Mouse (Mus musculus) Patski (cell line): ENCODE data around the gene Wdfy3. TPM values are rescaled to one million over a fixed set of nuclear protein-coding genes. Genes with fewer than 3 reads are reported as not detected.
"Not testable (repeated sequence)": the region's sequence is repeated elsewhere in the genome, so short reads cannot be mapped to it uniquely, and the experiment has no call there.

Experiments used
- ATAC-seq: fragments of 100-300 bp; one replicate; pipeline ENCODE4 v1.8.0; 2021
- CTCF ChIA-PET: fragments of 350-600 bp; sonication (Branson Sonifier 250); formaldehyde crosslinking; loops from one replicate; lab custom pipeline; 2022; ENCODE audit warnings: inconsistent platforms; lab: Charles Lee
- POLR2A ChIA-PET: fragments of 350-600 bp; sonication (Branson Sonifier 250); formaldehyde crosslinking; loops from one replicate; lab custom pipeline; 2022; ENCODE audit warnings: antibody characterized with exemption, inconsistent platforms; lab: Charles Lee
- DNase-seq: peaks from one replicate; pipeline ENCODE4 v3.0.0-alpha.2; 2011; ENCODE audit warnings: low read depth, low spot score
- H3K27me3 ChIP-seq: fragments of 371-371 bp; one replicate; pipeline ENCODE4 v1.5.1; 2021
- CTCF ChIP-seq: fragments of 100-300 bp; IDR thresholded peaks from one replicate; pipeline ENCODE4 v1.5.1; 2021
- in situ Hi-C: fragments of 300-500 bp; cut with MboI; formaldehyde crosslinking; loops from 3 replicates; pipeline ENCODE4 v1.11.1; 2018; ENCODE audit warnings: low pct_unique_long_range_greater_than_20kb, mixed read lengths
- polyA plus RNA-seq: library from polyadenylated mRNA; unstranded; gene quantifications from one replicate; pipeline ENCODE4 v1.2.3, GENCODE M21; 2021

Gene Wdfy3
- polyA plus RNA-seq, 1 experiment from 2014 or later: 61.1 TPM

DNA sequence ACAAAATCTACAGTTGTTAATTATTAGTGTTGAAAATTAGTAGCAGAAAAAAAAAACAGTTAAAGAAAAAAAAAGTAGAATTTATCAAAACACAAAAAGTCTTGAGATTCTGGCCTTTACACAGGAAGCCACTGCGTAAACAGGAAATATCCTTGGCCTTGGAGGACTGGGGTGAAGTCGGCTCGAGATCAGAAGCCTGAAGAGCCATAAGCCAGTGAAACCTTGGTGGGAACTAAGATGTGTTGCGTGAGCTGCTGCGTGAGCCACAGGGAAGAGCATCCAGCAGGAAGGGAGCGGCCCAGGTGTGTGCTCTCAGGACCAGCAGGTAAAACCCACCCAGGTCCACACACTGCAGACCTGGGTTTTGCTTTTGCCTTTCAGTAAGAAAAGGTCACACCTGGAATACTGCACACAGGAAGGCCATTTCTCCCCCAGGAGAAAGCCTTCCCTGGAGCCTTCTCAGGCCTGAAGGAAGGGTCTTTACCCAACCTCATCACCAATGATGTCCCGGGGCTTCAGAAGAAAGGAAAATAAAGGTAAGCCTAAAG lies 79.3 kb downstream of the Wdfy3 start:
- TF ChIP-seq CTCF: no peak
- in situ Hi-C loops: loop anchor here (5.0 kb wide), 1 partner anchor 82 kb away; no protein-coding TSS in a partner anchor
- DNase-seq (no peak), ATAC-seq (no peak)
- ChIA-PET POLR2A (no interaction called here), CTCF (no interaction called here)
- no peaks in the 10 kb centered on the region for H3K27me3 ChIP-seq

DNA sequence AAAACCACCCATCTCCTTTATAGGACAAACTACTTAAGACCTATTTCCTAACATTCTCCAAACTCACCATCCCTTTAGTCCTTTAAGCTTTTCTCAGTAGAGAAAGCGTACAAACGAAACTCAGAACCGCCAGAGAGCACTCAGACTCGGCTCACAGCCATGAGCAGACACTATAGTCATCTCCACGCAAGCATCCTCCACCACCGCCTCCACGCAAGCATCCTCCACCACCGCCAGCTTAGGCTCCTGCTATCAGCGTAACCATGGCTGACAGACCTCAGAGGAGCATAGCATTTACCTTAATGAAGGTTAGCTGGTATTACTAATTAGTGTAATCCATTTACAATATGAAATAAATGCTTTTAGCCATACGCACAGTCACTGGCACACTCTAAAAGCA lies 81.2 kb downstream of the Wdfy3 start:
- no peaks in the 10 kb centered on the region for H3K27me3 ChIP-seq
- ATAC-seq: no peak
- CTCF ChIA-PET: interaction anchor here (1.3 kb wide), 1 partner anchor 56 kb away, joined by 3 read pairs; no protein-coding TSS in a partner anchor
- DNase-seq: no peak
- TF ChIP-seq CTCF: no peak
- POLR2A ChIA-PET: no interaction called here
- in situ Hi-C loops: no loop called here

GRCm38 (mm10) chr5:101986694-101987093 lies 83.0 kb downstream of the Wdfy3 start:
- in situ Hi-C loops: no loop called here
- H3K27me3 ChIP-seq: no peaks in the 10 kb centered on the region
- ChIA-PET CTCF (no interaction called here), POLR2A (no interaction called here)
- no peak for TF ChIP-seq CTCF
- DNase-seq: no peak
- ATAC-seq: no peak

GRCm38 (mm10) chr5:101982239-101982638 lies 87.5 kb downstream of the Wdfy3 start:
- H3K27me3 ChIP-seq: no peaks in the 10 kb centered on the region
- no peak for TF ChIP-seq CTCF
- CTCF ChIA-PET: no interaction called here
- no peak for DNase-seq
- in situ Hi-C loops: no loop called here
- POLR2A ChIA-PET: no interaction called here
- ATAC-seq: no peak

DNA sequence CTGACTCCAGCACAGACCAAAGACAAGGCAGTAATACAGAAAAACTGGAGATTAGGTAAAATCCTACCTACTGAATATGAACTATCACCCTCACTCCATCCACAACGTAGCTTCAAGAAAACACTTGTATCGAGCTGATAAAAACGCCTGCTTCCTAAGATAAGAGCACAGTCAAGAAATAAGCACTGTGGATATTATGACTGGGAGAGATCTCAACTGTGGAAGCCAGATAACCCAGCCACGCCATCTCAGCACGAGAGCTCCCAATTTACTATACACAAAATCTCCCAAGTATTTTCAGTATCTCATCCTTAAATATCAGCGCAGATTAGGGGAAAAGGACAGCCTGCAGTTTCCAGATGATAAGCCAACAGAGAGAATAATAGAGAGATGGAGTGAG lies 90.1 kb downstream of the Wdfy3 start:
- POLR2A ChIA-PET: no interaction called here
- in situ Hi-C loops: no loop called here
- CTCF ChIA-PET: interaction anchor here (0.9 kb wide), 1 partner anchor 94 kb away, joined by 3 read pairs; no protein-coding TSS in a partner anchor
- H3K27me3 ChIP-seq: no peaks in the 10 kb centered on the region
- TF ChIP-seq CTCF: no peak
- ATAC-seq (no peak), DNase-seq (no peak)

DNA sequence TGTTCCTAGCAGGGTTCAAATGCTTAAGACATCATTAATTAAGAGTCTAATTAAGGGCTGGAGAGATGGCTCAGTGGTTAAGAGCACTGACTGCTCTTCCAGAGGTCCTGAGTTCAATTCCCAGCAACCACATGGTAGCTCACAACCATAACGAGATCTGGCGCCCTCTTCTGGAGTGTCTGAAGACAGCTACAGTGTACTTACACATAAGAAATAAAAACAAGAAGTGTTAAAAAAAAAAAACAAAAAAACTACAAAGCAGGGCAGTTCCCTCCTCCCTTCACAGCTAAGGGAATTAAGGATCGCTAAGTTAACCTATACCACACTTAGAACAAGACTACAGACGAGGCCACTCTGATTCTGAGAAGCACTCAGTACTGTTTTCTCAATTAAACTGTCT lies 97.1 kb downstream of the Wdfy3 start:
- CTCF ChIA-PET, H3K27me3 ChIP-seq, ATAC-seq, DNase-seq, in situ Hi-C loops: not testable (repeated sequence)
- POLR2A ChIA-PET: interaction anchor here (0.6 kb wide), 1 partner anchor 42 kb away, joined by 4 read pairs; no protein-coding TSS in a partner anchor
- TF ChIP-seq CTCF: peak; percentile 54

GRCm38 (mm10) chr5:101968153-101968851 lies 101.4 kb downstream of the Wdfy3 start:
- ATAC-seq (no peak), DNase-seq (no peak)
- no peak for TF ChIP-seq CTCF
- ChIA-PET CTCF (interaction anchor here (1.3 kb wide), 1 partner anchor 106 kb away, joined by 3 read pairs; no protein-coding TSS in a partner anchor), POLR2A (no interaction called here)
- in situ Hi-C loops: no loop called here
- H3K27me3 ChIP-seq: no peaks in the 10 kb centered on the region

DNA sequence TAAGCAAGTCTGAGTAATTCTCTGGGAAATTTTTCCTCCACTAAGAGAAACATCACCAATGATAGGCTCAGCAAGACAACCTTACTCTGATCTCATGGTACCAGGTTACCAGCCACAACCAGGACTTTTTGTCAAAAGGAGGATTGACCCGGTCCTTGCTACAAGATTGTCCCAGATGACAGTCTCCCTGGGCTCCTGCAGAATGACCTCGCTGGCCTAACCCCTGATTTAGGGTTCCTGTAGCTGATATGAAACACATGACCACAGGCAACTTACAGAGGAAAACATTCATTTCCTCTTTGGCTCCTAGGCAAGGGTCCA lies 101.9 kb downstream of the Wdfy3 start:
- TF ChIP-seq CTCF: no peak
- ChIA-PET CTCF (interaction anchor here (1.3 kb wide), 1 partner anchor 106 kb away, joined by 3 read pairs; no protein-coding TSS in a partner anchor), POLR2A (no interaction called here)
- ATAC-seq (no peak), DNase-seq (no peak)
- in situ Hi-C loops: no loop called here
- no peaks in the 10 kb centered on the region for H3K27me3 ChIP-seq

DNA sequence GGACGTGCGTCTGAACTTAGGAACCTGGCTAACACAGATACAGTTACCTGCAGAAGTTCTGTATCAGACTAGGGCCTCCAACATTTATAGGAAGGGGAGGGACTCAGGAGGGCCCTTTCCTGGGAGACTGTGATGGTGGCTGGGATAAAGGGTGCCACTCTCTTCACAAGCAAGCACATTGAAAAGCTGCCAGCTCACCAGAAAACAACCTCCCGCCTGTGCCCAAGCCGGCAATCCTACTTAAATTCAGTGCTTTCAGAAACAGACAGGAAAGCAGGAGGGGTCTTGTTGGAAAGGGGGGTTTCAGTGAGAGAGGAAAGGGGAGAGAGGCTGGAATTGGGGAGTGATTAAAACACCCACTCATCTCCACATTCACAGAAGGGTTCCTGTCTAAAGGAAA lies 106.9 kb downstream of the Wdfy3 start:
- ChIA-PET POLR2A (interaction anchor here (0.5 kb wide), 1 partner anchor 111 kb away, joined by 3 read pairs; no protein-coding TSS in a partner anchor), CTCF (no interaction called here)
- DNase-seq (no peak), ATAC-seq (no peak)
- TF ChIP-seq CTCF: no peak
- no peaks in the 10 kb centered on the region for H3K27me3 ChIP-seq
- in situ Hi-C loops: no loop called here

GRCm38 (mm10) chr5:101959369-101959768 lies 110.4 kb downstream of the Wdfy3 start:
- in situ Hi-C loops: no loop called here
- H3K27me3 ChIP-seq: no peaks in the 10 kb centered on the region
- CTCF ChIA-PET: interaction anchor here (0.6 to 1.3 kb wide), 2 partner anchors 16 to 114 kb away, joined by 3 to 4 read pairs; no protein-coding TSS in a partner anchor
- ATAC-seq (no peak), DNase-seq (no peak)
- no peak for TF ChIP-seq CTCF
- POLR2A ChIA-PET: no interaction called here

DNA sequence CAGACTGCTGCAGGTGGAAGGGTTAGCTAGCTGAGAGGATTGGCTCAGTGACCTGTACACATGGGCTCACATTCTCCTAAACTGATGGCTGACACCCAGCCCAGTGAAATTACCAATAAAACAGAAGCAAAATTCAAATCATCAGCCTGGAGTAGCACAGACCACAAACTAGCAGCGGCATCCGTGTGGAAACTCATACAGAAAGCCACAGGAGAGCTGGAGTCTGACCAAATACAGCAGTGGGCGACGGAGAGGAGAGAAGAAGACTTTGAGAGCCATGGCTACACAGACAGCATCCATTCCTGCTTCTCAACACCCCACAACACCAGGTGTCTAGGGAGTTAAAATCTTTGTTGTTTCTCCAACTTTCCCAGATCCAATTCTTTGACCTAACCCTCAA lies 110.8 kb downstream of the Wdfy3 start:
- ChIA-PET POLR2A (no interaction called here), CTCF (interaction anchor here (0.6 to 1.3 kb wide), 2 partner anchors 15 to 115 kb away, joined by 3 to 4 read pairs; no protein-coding TSS in a partner anchor)
- no peak for TF ChIP-seq CTCF
- ATAC-seq (no peak), DNase-seq (peak; percentile 13)
- no peaks in the 10 kb centered on the region for H3K27me3 ChIP-seq
- in situ Hi-C loops: no loop called here
